Mouse (Mus musculus): Measurements from ENCODE around the gene Cdk17.

- TF ChIP-seq CTCF (IDR thresholded peaks at IDR 0.05; ENCODE audit: low read depth) = no peak
- no peak for TF ChIP-seq EP300 (IDR thresholded peaks at IDR 0.05; ENCODE audit: low read depth)
Measured at GRCm38 (mm10) chr10:93255294-93255693, 94.6 kb downstream of the Cdk17 start.
